Mouse (Mus musculus) naive thymus-derived CD4-positive, alpha-beta T cell, adult 2 months (primary cell): ENCODE measurements around the gene Tlx1.
A peak's percentile ranks its signal among the peaks of the same experiment; 100 is the strongest.

ENCODE experiments used
- DNase-seq: peaks from one replicate; pipeline ENCODE4 v3.0.0-alpha.2; 2011; ENCODE audit warnings: low read depth

Tlx1 gene

DNA sequence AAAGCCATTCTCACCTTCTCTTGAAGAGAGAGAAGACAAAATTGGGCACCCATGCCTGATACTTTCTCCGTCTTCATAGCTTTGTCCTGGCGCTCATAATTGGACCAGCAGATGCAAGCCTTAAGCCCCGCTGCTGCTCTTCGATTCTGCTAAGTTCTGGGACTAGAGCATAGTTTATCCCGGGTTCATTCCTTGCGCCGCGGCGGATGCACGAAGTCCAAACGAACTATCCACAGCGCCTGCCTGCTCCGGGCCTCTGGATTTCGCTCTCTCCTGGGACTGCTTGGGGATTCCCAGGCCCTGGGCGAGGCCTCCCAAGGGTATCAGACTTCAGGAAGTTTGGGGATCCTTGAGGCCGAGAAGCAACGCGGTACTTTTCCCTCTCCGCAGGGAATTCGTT lies 8.4 kb downstream of the Tlx1 start:
- no peak for DNase-seq

DNA sequence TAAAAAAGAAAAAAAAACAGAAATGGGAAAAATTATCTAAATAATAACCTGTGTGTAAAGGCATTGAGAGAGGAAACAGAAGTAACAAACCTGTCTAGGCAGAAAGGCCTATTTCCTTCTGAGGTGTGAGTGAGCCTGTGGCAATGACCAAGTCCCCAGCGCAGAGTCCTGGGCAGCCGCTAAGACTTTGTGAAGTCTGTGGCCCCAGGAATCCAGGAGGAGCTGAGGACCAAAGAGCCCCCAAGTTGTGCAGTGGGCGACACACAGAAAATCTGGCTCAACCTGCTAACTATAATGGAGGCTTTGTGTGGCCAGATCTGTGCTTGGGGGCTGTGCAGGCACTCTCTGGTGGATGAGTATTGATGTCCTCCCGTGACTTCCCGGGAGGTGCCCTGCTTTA lies 9.0 kb downstream of the Tlx1 start:
- DNase-seq, result no peak

DNA sequence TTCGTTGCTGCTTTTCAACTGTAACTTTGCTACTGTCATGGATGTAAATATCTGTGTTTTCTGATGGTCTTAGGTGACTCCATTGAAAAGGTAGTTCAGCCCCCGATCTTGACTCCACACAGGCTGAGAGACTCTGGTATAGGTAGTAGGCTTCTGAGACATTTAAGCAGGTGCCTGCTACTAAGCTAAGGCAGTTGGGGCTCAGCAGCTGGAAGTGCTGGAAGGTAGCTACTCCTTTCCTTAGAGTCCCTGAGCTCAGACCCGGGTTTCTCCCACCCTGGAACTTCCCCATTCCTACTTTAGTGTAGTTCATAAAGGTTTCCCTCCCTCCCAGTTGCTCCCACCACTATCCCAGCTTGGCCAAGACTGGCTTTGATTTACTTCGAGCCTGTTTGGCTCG lies 9.5 kb downstream of the Tlx1 start:
- no peak for DNase-seq

DNA sequence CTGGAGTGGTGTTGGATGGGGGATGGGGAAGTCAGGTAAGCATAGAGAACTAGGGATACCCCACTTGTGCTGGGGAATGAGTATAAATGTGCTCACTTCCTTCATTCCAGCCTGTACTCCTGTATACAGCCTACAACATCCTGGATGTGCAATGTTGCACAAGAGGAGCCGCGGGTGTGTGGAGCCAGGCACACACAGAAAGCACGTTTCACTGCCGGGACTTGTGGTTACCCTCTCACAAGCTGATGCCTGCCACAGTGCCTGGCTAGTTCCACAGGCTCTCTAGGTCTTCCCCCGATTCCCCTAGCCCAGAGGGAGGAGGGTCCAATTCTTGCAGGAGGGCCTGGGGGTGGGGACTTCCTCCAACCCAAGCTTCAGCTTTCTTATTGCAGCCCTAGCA lies 10.0 kb downstream of the Tlx1 start:
- DNase-seq, result no peak

DNA sequence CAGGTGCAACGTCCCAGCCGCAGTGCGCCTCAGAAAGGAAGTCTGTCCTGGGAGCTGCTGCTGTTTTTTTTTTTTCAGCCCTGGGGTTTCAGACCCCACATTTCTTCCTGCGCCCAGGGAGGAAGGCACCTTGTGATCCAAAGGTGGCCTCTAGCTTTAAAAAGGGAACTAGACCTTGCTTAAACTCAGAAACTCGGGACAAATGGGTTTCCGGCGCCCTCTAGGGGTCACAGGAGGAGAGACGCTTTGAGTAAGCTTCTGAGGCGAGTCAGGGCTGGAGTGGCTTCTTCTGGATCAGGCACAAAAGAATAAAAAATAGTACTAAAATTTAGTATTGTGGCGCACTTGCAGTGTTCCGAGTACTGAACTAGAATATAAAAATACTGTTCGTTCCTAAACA lies 10.6 kb downstream of the Tlx1 start:
- DNase-seq, result peak; percentile 67

DNA sequence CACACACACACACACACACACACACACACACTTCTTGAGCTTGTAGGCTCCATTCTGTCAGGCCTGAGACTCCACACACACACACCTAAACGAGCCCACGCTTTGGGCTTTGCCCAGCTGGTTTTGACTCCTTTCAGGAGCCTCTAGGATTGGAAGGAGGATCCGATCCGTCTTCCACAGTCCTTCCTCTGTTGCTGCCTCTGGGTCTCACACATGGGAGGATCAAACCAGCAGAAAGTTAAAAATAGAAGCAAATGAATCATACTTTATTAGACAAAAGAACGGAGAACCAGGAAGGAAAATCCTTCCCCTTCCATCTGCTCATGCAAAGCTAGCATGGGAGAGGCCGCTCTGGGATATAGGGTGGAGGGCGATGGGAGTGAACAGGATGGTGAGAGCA lies 11.7 kb downstream of the Tlx1 start:
- DNase-seq, result no peak

DNA sequence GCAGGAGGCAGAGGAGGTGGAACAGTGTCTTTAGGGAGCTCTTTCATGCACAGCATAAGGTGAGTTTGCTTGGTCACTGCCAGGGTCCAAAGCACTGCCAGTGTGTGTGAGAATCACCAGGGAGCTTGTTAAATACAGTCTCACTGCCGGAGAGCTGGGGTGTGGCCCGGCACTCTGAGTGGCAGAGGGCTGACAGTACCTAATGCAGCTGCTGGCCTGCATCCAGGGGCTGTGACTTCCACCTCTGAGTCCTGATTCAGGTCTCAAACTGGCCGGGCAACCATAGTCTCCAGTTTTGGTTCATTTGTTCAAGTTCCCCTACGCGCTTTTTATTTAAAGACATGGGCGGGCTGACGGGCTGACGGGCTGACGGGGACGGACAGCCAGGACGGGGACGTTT lies 12.4 kb downstream of the Tlx1 start:
- DNase-seq, result no peak

DNA sequence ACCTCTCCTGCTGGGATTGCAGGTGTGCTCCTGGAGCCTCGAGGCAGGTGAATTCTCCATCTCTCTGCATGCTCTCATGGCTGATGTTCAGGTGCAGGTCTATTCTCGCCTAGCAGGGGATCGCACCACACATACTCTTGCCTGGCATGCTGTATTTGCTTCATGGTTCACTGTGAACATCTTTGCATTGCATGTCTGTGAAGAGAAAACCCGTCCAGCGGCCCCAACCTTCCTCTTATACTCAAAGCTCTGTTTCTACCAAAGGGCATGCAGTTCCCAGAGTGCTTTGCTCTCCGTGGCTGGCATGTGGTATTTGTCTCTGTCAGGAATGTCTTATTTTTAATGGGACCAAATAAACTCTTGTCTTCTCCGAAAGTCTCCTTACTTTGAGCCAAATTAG lies 20.0 kb downstream of the Tlx1 start:
- DNase-seq, result no peak

DNA sequence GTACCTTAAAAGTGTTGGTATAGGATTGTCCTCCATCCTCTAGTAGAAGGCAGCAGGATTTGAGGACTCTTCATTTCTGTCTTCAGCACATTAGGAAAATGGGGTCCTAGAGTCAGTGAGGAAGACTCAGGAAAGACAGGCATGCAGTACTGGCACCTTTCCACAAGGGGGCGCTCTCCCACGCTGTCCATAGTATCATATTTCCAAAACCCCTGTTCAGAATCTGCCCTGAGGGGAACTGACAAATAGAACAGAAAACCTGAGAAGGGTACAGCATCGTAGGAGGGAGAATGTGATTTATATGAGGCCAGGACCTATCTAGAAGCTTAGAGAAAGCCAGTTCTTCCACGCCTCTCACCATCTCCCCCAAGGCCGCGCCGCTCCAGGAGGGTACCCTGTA lies 24.3 kb downstream of the Tlx1 start:
- peak; percentile 50 for DNase-seq

DNA sequence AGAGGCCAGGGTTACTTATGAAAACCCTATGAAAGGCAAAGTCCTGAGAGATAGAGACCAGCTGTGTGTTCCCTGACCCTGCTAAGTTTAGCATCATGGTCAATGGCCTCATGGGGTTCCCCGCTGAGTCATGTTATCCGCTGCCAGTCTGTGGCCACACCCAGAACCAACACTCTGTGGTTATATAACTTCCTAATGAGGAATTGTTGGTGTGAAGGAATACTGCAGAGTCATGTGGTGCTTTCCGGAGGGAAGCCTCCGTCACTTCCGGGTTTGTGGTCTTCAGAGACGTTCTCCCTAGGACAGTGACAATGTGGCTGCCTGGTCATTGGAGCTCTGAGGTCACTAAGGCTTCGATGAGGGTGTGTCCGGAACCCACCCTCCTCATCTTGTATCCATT lies 25.8 kb downstream of the Tlx1 start:
- DNase-seq, result peak; percentile 15

DNA sequence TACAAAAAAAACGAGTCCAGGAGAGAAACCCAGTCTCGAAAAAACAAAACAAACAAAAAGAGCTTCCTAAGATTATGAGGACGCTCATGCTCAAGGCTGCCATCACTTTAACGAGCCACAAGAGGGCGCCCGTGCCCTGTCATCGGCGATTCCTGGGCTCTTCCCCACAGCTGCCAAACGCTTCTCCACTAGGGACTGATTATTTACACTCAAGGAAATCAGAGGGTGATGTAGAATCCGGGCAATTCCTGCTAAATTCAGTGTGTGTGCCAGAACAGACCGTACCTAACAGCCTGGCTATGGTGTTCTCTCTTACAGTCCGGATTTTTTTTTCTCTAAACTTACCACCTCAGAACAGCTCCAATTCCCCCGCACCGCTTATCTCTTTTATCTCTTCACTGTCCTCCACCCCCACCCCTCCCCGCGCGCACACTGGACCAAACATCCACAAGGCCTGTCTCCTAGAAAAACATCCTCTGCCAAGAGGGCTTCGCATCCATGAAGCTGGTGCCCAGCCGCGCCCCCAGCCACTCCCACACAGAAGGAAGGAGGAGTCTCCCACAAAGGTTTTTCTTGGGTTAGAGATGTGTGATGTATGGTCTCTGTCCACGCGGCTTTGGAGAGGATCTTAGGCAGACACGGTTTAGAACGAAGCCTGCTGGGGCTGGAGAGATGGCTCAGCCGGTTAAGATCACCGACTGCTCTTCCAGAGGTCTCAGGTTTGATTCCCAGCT lies 26.7 kb downstream of the Tlx1 start:
- peak; percentile 69 for DNase-seq

DNA sequence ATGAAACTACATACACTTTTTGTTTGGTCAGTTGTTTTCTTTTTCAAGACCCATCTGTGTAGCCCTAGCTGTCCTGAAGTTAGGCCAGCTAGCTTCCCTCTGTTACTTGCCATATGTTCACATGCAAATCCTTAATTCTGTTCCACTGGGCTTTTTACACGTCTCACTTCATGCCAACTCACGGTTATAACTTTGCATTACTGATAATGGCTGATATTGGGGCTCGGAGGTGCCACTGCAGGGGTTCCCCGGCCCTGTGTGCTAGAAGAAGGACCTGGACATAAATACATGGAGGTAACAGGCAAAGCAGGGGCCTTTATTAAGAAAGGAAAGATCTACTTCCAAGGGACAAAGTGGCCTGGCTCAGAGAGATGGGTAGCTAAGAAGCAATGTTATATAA lies 29.0 kb downstream of the Tlx1 start:
- no peak for DNase-seq

DNA sequence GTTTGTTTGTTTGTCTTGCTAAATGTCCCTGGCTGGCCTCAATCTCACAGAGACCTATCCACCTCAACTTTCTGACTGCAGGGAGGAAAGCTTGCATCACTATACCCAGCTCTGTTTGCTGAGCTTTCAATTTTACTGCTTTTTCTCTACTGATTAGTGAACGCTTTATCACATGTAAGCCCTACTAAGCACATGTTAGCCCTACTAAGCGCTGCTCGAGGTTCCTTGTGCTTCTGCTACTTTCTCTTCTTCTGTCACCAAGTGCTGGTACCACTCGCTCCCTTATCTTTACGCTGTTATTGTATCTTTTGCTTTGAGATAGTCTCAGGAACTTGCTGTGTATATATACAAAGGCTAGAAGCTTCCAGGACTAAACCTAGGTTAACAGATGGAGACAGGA lies 30.0 kb downstream of the Tlx1 start:
- DNase-seq, result no peak

DNA sequence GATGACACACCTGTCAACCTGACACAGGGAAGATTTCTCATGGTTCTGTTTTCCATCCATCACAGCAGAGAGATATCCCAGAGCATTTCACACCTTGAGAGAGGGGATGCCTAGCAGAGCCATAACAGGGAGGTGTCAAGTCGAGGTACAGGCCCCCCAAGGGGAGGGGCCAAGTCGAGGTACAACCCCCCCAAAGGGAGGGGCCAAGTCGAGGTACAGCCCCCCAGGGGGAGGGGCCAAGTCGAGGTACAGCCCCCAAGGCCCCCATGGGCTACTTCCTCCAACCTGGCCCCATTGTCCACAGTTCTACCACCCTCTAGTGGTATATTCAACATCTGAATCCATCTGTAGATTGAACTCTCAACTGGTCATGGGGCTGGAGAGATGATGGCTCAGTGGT lies 44.2 kb downstream of the Tlx1 start:
- no peak for DNase-seq

DNA sequence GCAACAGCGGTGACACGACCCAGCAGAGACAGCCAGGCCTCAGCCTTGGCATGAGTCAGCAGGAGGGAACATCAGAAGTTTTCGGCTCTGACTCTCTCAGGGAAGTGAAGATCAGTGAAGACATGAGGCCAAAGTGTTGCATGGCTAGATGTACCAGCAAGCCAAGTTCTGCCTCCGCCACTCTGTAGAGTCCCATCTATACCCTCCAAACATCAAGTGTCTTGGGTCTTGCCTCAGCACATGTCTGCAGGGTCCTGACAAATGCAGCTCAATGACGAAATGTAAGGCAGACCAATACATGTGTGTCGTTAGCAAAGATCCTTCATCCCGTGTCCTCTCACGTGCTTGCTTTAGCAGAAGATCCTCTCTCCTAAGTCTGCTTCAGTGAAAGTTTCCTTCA lies 46.5 kb downstream of the Tlx1 start:
- DNase-seq, result no peak

DNA sequence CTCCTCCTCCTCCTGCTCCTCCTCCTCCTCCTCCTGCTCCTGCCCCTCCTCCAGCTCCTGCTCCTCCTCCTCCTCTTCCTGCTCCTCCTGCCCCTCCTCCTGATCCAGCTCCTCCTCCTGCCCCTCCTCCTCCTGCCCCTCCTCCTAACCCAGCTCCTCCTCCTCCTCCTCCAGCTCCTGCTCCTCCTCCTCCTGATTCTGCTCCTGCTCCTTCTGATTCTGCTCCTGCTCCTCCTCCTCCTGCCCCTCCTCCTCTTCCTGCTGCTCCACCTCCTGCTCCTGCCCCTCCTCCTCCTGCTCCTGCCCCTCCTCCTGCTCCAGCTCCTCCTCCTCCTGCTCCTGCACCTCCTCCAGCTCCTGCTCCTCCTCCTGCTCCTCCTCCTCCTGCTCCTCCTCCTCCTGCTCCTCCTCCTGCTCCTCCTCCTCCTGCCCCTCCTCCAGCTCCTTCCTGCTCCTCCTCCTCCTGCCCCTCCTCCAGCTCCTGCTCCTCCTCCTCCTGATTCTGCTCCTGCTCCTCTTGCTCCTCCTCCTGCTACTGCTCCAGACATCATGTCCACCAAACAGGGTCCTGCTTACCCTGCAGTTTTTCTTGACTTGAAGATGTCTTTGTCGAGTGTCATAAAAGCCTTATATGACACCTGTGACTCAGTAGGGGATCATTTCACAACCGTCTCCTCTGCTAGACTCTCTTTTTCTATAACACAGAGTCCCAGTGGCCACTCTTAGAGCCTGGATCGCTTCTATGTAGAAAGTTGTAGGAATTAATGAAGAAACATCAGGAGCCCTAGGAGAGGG lies 55.0 kb downstream of the Tlx1 start:
- DNase-seq, result no peak
